Mouse (Mus musculus): ENCODE measurements around the gene Tmem203. TPM values are rescaled to one million over a fixed set of nuclear protein-coding genes. Genes with fewer than 3 reads are reported as not detected.

The Tmem203 gene
- polyA plus RNA-seq, 2 experiments from 2014 or later, result 10.8 to 13.0 TPM

GRCm38 (mm10) chr2:25292054-25292544 is 36.9 kb downstream of the Tmem203 start:
- ATAC-seq, result no peak

GRCm38 (mm10) chr2:25292856-25293255 is 37.6 kb downstream of the Tmem203 start:
- no peak for ATAC-seq

GRCm38 (mm10) chr2:25293706-25294105 is 38.5 kb downstream of the Tmem203 start:
- ATAC-seq, result no peak

- no peak for ATAC-seq
Measured at GRCm38 (mm10) chr2:25297093-25297492, 41.9 kb downstream of the Tmem203 start.

- no peak for ATAC-seq
Measured at GRCm38 (mm10) chr2:25298046-25298445, 42.8 kb downstream of the Tmem203 start.

- ATAC-seq, result no peak
Measured at GRCm38 (mm10) chr2:25303452-25303851, 48.2 kb downstream of the Tmem203 start.

- ATAC-seq, result no peak
Measured at GRCm38 (mm10) chr2:25303931-25304656, 48.9 kb downstream of the Tmem203 start.

GRCm38 (mm10) chr2:25304657-25305541 is 49.7 kb downstream of the Tmem203 start:
- peak; percentile 61 for ATAC-seq

Other genes with a start within 250 kb of the Tmem203 start
- gene Nsmf, start 201.1 kb upstream of the Tmem203 start, polyA plus RNA-seq (2017; shearing (Covaris generic)), result 10 to 100 TPM; 11.1 to 11.2 TPM
- gene Entpd8, start 175.1 kb upstream of the Tmem203 start, polyA plus RNA-seq (2017; shearing (Covaris generic)), result not detected
- 1 to 10 TPM; 1.6 to 1.9 TPM for gene Noxa1, start 160.3 kb upstream of the Tmem203 start, polyA plus RNA-seq (2017; shearing (Covaris generic))
- gene Nrarp, start 74.7 kb upstream of the Tmem203 start, polyA plus RNA-seq (2017; shearing (Covaris generic)), result 1 to 10 TPM in 1 of 2 experiments, under 1 TPM in 1; 0.61 to 1.2 TPM
- 10 to 100 TPM; 51.4 to 89.5 TPM for gene Tor4a, start 58.6 kb upstream of the Tmem203 start, polyA plus RNA-seq (2017; shearing (Covaris generic))
- gene Nelfb, start 44.0 kb upstream of the Tmem203 start, polyA plus RNA-seq (2017; shearing (Covaris generic)), result 10 to 100 TPM; 41.1 to 49.1 TPM
- not detected for gene Stpg3, start 40.8 kb upstream of the Tmem203 start, polyA plus RNA-seq (2017; shearing (Covaris generic))
- gene Fam166a, start 36.7 kb upstream of the Tmem203 start, polyA plus RNA-seq (2017; shearing (Covaris generic)), result not detected
- 100 to 1,000 TPM; 110 to 150 TPM for gene Tubb4b, start 30.7 kb upstream of the Tmem203 start, polyA plus RNA-seq (2017; shearing (Covaris generic))
- not detected for gene Slc34a3, start 21.1 kb upstream of the Tmem203 start, polyA plus RNA-seq (2017; shearing (Covaris generic))
- gene Rnf224, start 18.7 kb upstream of the Tmem203 start, polyA plus RNA-seq (2017; shearing (Covaris generic)), result not detected
- under 1 TPM in 1 of 2 experiments, not detected in 1; 0.58 TPM for gene Rnf208, start 13.2 kb upstream of the Tmem203 start, polyA plus RNA-seq (2017; shearing (Covaris generic))
- gene Cysrt1, start 13.0 kb upstream of the Tmem203 start, polyA plus RNA-seq (2017; shearing (Covaris generic)), result not detected
- 1 to 10 TPM; 3.6 to 4.2 TPM for gene AL732309.1, start 8.6 kb upstream of the Tmem203 start, polyA plus RNA-seq (2017; shearing (Covaris generic))
- gene Tprn, start 7.2 kb downstream of the Tmem203 start, polyA plus RNA-seq (2017; shearing (Covaris generic)), result 10 to 100 TPM in 1 of 2 experiments, 1 to 10 TPM in 1; 5.5 to 12.4 TPM
- 100 to 1,000 TPM; 127 to 134 TPM for gene Ssna1, start 17.0 kb downstream of the Tmem203 start, polyA plus RNA-seq (2017; shearing (Covaris generic))
- gene Anapc2, start 17.0 kb downstream of the Tmem203 start, polyA plus RNA-seq (2017; shearing (Covaris generic)), result 10 to 100 TPM; 24.8 to 39.3 TPM
- gene Tmem210, start 32.7 kb downstream of the Tmem203 start, polyA plus RNA-seq (2017; shearing (Covaris generic)), result not detected
- not detected for gene Lrrc26, start 34.5 kb downstream of the Tmem203 start, polyA plus RNA-seq (2017; shearing (Covaris generic))
- not detected for gene Grin1, start 63.7 kb downstream of the Tmem203 start, polyA plus RNA-seq (2017; shearing (Covaris generic))
- gene Man1b1, start 76.9 kb downstream of the Tmem203 start, polyA plus RNA-seq (2017; shearing (Covaris generic)), result 10 to 100 TPM; 19.7 to 23.2 TPM
- 10 to 100 TPM; 10.3 to 13.9 TPM for gene Dpp7, start 100.9 kb downstream of the Tmem203 start, polyA plus RNA-seq (2017; shearing (Covaris generic))
- 10 to 100 TPM; 13.3 to 15.0 TPM for gene Uap1l1, start 110.2 kb downstream of the Tmem203 start, polyA plus RNA-seq (2017; shearing (Covaris generic))
- gene Sapcd2, start 116.9 kb downstream of the Tmem203 start, polyA plus RNA-seq (2017; shearing (Covaris generic)), result 1 to 10 TPM; 1.8 to 2.6 TPM
- under 1 TPM in 1 of 2 experiments, not detected in 1; 0.17 TPM for gene Entpd2, start 140.4 kb downstream of the Tmem203 start, polyA plus RNA-seq (2017; shearing (Covaris generic))
- gene Npdc1, start 143.9 kb downstream of the Tmem203 start, polyA plus RNA-seq (2017; shearing (Covaris generic)), result 1 to 10 TPM; 1.2 to 1.7 TPM
- 10 to 100 TPM; 13.6 to 13.8 TPM for gene Fut7, start 167.8 kb downstream of the Tmem203 start, polyA plus RNA-seq (2017; shearing (Covaris generic))
- gene Abca2, start 173.3 kb downstream of the Tmem203 start, polyA plus RNA-seq (2017; shearing (Covaris generic)), result 10 to 100 TPM; 32.8 to 41.4 TPM
- 1 to 10 TPM; 2.0 to 2.2 TPM for gene Clic3, start 201.4 kb downstream of the Tmem203 start, polyA plus RNA-seq (2017; shearing (Covaris generic))
- 10 to 100 TPM; 72.8 to 74.8 TPM for gene Paxx, start 205.7 kb downstream of the Tmem203 start, polyA plus RNA-seq (2017; shearing (Covaris generic))
- gene Ptgds, start 214.6 kb downstream of the Tmem203 start, polyA plus RNA-seq (2017; shearing (Covaris generic)), result not detected
- not detected for gene Lcn12, start 238.5 kb downstream of the Tmem203 start, polyA plus RNA-seq (2017; shearing (Covaris generic))
- gene Fbxw5, start 245.3 kb downstream of the Tmem203 start, polyA plus RNA-seq (2017; shearing (Covaris generic)), result 10 to 100 TPM; 51.3 to 71.1 TPM
- gene C8g, start 246.3 kb downstream of the Tmem203 start, polyA plus RNA-seq (2017; shearing (Covaris generic)), result 1 to 10 TPM; 3.1 to 3.2 TPM

Data from activated CD4-positive, CD25-positive, alpha-beta regulatory T cell, adult 4 months (primary cell).